Mouse (Mus musculus) ES-E14 (cell line): Measurements from ENCODE around the gene Tulp2.

Experiments used
- ZC3H11A ChIP-seq: IDR thresholded peaks from 2 replicates; pipeline ENCODE4 v1.6.1; 2012; ENCODE audit warnings: low read depth, mild to moderate bottlenecking, inconsistent platforms, low read length, borderline replicate concordance
- ZNF384 ChIP-seq: IDR thresholded peaks from 2 replicates; pipeline ENCODE4 v1.6.1; 2012; ENCODE audit warnings: low read depth, low read length, inconsistent platforms

DNA sequence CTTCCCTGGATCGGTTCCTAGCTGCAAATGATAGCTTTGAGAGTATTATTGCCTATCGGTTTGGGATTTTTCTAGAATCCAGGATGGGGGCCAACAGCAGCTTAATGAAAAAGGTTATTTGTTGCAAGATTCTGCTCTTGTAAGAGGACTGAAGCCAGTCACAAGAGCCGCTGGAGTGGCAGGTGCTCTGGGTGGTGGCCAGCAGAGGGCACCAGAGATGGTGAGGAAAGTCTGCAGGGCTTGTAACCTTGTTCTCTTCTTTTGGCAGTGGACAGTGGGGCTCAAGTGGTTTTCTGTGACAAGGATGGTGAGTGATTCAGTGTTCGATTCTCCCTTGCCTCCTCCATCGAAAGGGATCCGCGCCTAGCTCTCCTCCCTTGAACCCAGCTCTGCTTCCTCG lies 74.1 kb downstream of the Tulp2 start:
- TF ChIP-seq ZC3H11A (peak; percentile 67; the same call in 1 of the 2 replicates), ZNF384 (no peak)
